Mouse (Mus musculus) liver (tissue): ENCODE results near the gene Fam71d.

Source experiments
- DNase-seq: peaks from one replicate; pipeline ENCODE4 v3.0.0-alpha.2; 2020; ENCODE audit warnings: mixed read lengths

The Fam71d gene

GRCm38 (mm10) chr12:78777916-78778315 lies 86.6 kb downstream of the Fam71d start:
- no peak for DNase-seq

GRCm38 (mm10) chr12:78778423-78779067 lies 87.2 kb downstream of the Fam71d start:
- no peak for DNase-seq
